ENCODE assay signal across 8 mouse cellular contexts in genomic region chr16:20621191-20621990, GRCm38 (mm10). TPM values are rescaled to one million over a fixed set of nuclear protein-coding genes. Genes with fewer than 3 reads are reported as not detected.
DNase-seq lines count a peak whose midpoint lies in the region; ATAC-seq and TF ChIP-seq lines count a peak whose summit lies in the region.

Gene Camk2n2, minus strand, starts transcription at chr16:20621287.

- no peaks in the 10 kb centered on the region for H3K9me3 ChIP-seq in embryonic facial prominence, embryonic 10.5 days
- H3K9me3 ChIP-seq in liver, embryonic 11.5 days (ENCODE audit: control insufficient read depth, low read length), result no peaks in the 10 kb centered on the region
- no peaks in the 10 kb centered on the region for H3K9me3 ChIP-seq in midbrain, postnatal 0 days (ENCODE audit: low read length)
- no peaks in the 10 kb centered on the region for H3K9me3 ChIP-seq in stomach, embryonic 16.5 days (replicated peaks; ENCODE audit: control insufficient read depth, low read length)

- peak within 1 kb of the TSS; percentile 99 for H3K4me2 ChIP-seq in liver, embryonic 11.5 days
- H3K4me2 ChIP-seq in midbrain, postnatal 0 days (ENCODE audit: low read depth, low read length, poor library complexity, severe bottlenecking), result peak within 1 kb of the TSS; percentile 90
- H3K4me2 ChIP-seq in stomach, embryonic 16.5 days (ENCODE audit: low read depth, low read length), result peak within 1 kb of the TSS; percentile 87

- H3K36me3 ChIP-seq in embryonic facial prominence, embryonic 10.5 days (replicated peaks), result peaks cover 12% of the 10 kb centered on the region
- H3K36me3 ChIP-seq in kidney, adult 2 months (ENCODE audit: control insufficient read depth, insufficient read depth, low read length), result no peaks in the 10 kb centered on the region
- peaks cover 2% of the 10 kb centered on the region; the same call in 1 of the 2 replicates for H3K36me3 ChIP-seq in liver, embryonic 11.5 days (ENCODE audit: control insufficient read depth, insufficient read depth, low read length)
- H3K36me3 ChIP-seq in midbrain, postnatal 0 days (ENCODE audit: insufficient read depth, low read length), result 0 out of 2 replicates have a peak, but pooled peaks cover 8% of the 10 kb centered on the region
- H3K36me3 ChIP-seq in stomach, embryonic 16.5 days (ENCODE audit: control insufficient read depth, insufficient read depth, low read length), result no peaks in the 10 kb centered on the region

- TF ChIP-seq CTCF in kidney, adult 2 months (conservative IDR thresholded peaks at IDR 0.05; ENCODE audit: insufficient read depth, insufficient read length, low read depth, low read length), result no peak
- TF ChIP-seq CTCF in midbrain, postnatal 0 days (IDR thresholded peaks at IDR 0.05), result no peak

- DNase-seq in CD4-positive helper T cell, adult 2 months (ENCODE audit: low read depth, low spot score), result peak; percentile 59
- peak; percentile 89 for DNase-seq in adrenal gland, postnatal 10 days
- peak; percentile 75 for DNase-seq in embryonic facial prominence, embryonic 10.5 days (ENCODE audit: low spot score)
- peak; percentile 54 to 55 for DNase-seq in heart, adult 9 months (ENCODE audit: low spot score in 2 of 2)
- DNase-seq in kidney, adult 2 months, result peak; percentile 84
- DNase-seq in liver, embryonic 11.5 days (ENCODE audit: low spot score), result peak; percentile 75
- DNase-seq in midbrain, postnatal 0 days (ENCODE audit: low spot score), result peak; percentile 66

- TF ChIP-seq POLR2A in kidney, adult 2 months (IDR thresholded peaks at IDR 0.05; ENCODE audit: low read depth, low read length), result no peak

- WGBS in embryonic facial prominence, embryonic 10.5 days, result under 1% methylated on average over 86 of the region's 92 CpGs
- WGBS in kidney, adult 2 months, result 1% methylated on average over 79 of the region's 92 CpGs
- WGBS in liver, embryonic 11.5 days, result under 1% methylated on average over 81 of the region's 92 CpGs
- under 1% methylated on average over 51 of the region's 92 CpGs for WGBS in midbrain, postnatal 0 days
- under 1% methylated on average over 74 of the region's 92 CpGs for WGBS in stomach, embryonic 16.5 days

- peak within 1 kb of the TSS; percentile 89 for H3K27ac ChIP-seq in embryonic facial prominence, embryonic 10.5 days (replicated peaks)
- no peak within 1 kb of the TSS for H3K27ac ChIP-seq in kidney, adult 2 months (ENCODE audit: insufficient read depth, low read depth, low read length)
- H3K27ac ChIP-seq in liver, embryonic 11.5 days (ENCODE audit: low read depth, low read length), result peak within 1 kb of the TSS; percentile 32; the same call in 1 of the 2 replicates
- H3K27ac ChIP-seq in midbrain, postnatal 0 days (ENCODE audit: low read depth, low read length), result peak within 1 kb of the TSS; percentile 97
- H3K27ac ChIP-seq in stomach, embryonic 16.5 days (ENCODE audit: low read length), result peak within 1 kb of the TSS; percentile 27; the same call in 1 of the 2 replicates

- H3K4me3 ChIP-seq in embryonic facial prominence, embryonic 10.5 days, result peak within 1 kb of the TSS; percentile 78
- H3K4me3 ChIP-seq in kidney, adult 2 months (ENCODE audit: insufficient read depth, low read depth, low read length), result peak within 1 kb of the TSS; percentile 48
- H3K4me3 ChIP-seq in liver, embryonic 11.5 days (ENCODE audit: low read depth, low read length), result peak within 1 kb of the TSS; percentile 73
- peak within 1 kb of the TSS; percentile 69 for H3K4me3 ChIP-seq in midbrain, postnatal 0 days (ENCODE audit: low read depth, low read length)
- H3K4me3 ChIP-seq in stomach, embryonic 16.5 days (replicated peaks; ENCODE audit: low read length), result peak within 1 kb of the TSS; percentile 55

- H3K4me1 ChIP-seq in embryonic facial prominence, embryonic 10.5 days, result peaks cover 37% of the 10 kb centered on the region
- H3K4me1 ChIP-seq in kidney, adult 2 months (ENCODE audit: control insufficient read depth, insufficient read depth, low read length), result no peaks in the 10 kb centered on the region
- H3K4me1 ChIP-seq in liver, embryonic 11.5 days (replicated peaks; ENCODE audit: control insufficient read depth, insufficient read depth, low read length), result peaks cover 30% of the 10 kb centered on the region
- H3K4me1 ChIP-seq in midbrain, postnatal 0 days (ENCODE audit: insufficient read depth, low read length), result peaks cover 6% of the 10 kb centered on the region; the same call in 1 of the 2 replicates
- peaks cover 22% of the 10 kb centered on the region for H3K4me1 ChIP-seq in stomach, embryonic 16.5 days (ENCODE audit: control insufficient read depth, insufficient read depth, low read length)

- peaks cover 47% of the 10 kb centered on the region for H3K27me3 ChIP-seq in embryonic facial prominence, embryonic 10.5 days (replicated peaks; ENCODE audit: low read depth, poor library complexity, severe bottlenecking)
- no peaks in the 10 kb centered on the region for H3K27me3 ChIP-seq in kidney, adult 2 months (replicated peaks; ENCODE audit: control insufficient read depth, insufficient read depth, low read length)
- H3K27me3 ChIP-seq in liver, embryonic 11.5 days (replicated peaks; ENCODE audit: control insufficient read depth, insufficient read depth, low read length), result peaks cover 55% of the 10 kb centered on the region
- no peaks in the 10 kb centered on the region for H3K27me3 ChIP-seq in midbrain, postnatal 0 days (ENCODE audit: insufficient read depth, low read length)
- peaks cover 23% of the 10 kb centered on the region for H3K27me3 ChIP-seq in stomach, embryonic 16.5 days (ENCODE audit: control insufficient read depth, insufficient read depth, low read length)

- peak; percentile 61 for ATAC-seq in liver, embryonic 11.5 days (replicated peaks; ENCODE audit: low FRiP score)
- peak; percentile 47 for ATAC-seq in midbrain, postnatal 0 days (ENCODE audit: low FRiP score)
- ATAC-seq in stomach, embryonic 16.5 days (ENCODE audit: insufficient read depth, low FRiP score), result peak; percentile 70

- peak within 1 kb of the TSS; percentile 67 for H3K9ac ChIP-seq in liver, embryonic 11.5 days (ENCODE audit: low read depth, low read length)
- peak within 1 kb of the TSS; percentile 80 for H3K9ac ChIP-seq in midbrain, postnatal 0 days (replicated peaks; ENCODE audit: low read length, poor library complexity, severe bottlenecking)
- H3K9ac ChIP-seq in stomach, embryonic 16.5 days (ENCODE audit: low read length), result peak within 1 kb of the TSS; percentile 66

RNA-seq across cellular contexts. Expression of gene Camk2n2, which starts in this region (rescaled TPM):
- 10 to 100 TPM; 11.0 to 23.4 TPM for total RNA-seq in adrenal gland, postnatal 10 days (2021)
- polyA plus RNA-seq in embryonic facial prominence, embryonic 10.5 days (2016; fragmentation: Nextera tagmentation; extraction: Ambion mirVana), result 1.4 TPM in 2 replicates
- 5.4 and 5.8 TPM in 2 replicates for polyA plus RNA-seq in kidney, adult 2 months (2012; rRNA removed)
- polyA plus RNA-seq in liver, embryonic 11.5 days (2014; fragmentation: Nextera tagmentation; extraction: Ambion mirVana), result 0.47 and 0.59 TPM in 2 replicates
- 86.3 and 111 TPM in 2 replicates for total RNA-seq in midbrain, postnatal 0 days (2014; rRNA removed)
- polyA plus RNA-seq in midbrain, postnatal 0 days (2015; fragmentation: Nextera tagmentation; extraction: Ambion mirVana), result 85.4 and 87.6 TPM in 2 replicates
- polyA plus RNA-seq in stomach, embryonic 16.5 days (2015; fragmentation: Nextera tagmentation; extraction: Ambion mirVana), result 0.40 and 0.64 TPM in 2 replicates

Comparison
In these comparisons a context has a peak if more than half of its experiments do, and no peak if none do; other contexts are left out.
1. RNA of gene Camk2n2 (polyA plus RNA-seq): 85.4 to 87.6 TPM in midbrain, postnatal 0 days; 5.4 to 5.8 TPM in kidney, adult 2 months, 1.4 TPM in embryonic facial prominence, embryonic 10.5 days, 0.47 to 0.59 TPM in liver, embryonic 11.5 days and 0.40 to 0.64 TPM in stomach, embryonic 16.5 days; every median in the first group is over 10 times any median in the second.
2. Peak in DNase-seq, ATAC-seq, H3K4me3 ChIP-seq, H3K27ac ChIP-seq, H3K9ac ChIP-seq and H3K4me2 ChIP-seq in liver, embryonic 11.5 days; RNA of the gene not detected or under 1 TPM.
3. Peak in ATAC-seq, H3K4me3 ChIP-seq, H3K27ac ChIP-seq, H3K9ac ChIP-seq and H3K4me2 ChIP-seq in stomach, embryonic 16.5 days; RNA of the gene not detected or under 1 TPM.
4. Peak in every context shown above with its lines, with median percentiles within 50 percentile points of each other: DNase-seq, H3K4me3 ChIP-seq, ATAC-seq, H3K4me2 ChIP-seq and H3K9ac ChIP-seq.